Mouse (Mus musculus) spleen, postnatal 14 days (tissue): Measurements from ENCODE around the gene Rtn2.

ENCODE experiments used
- DNase-seq, 2 experiments: peaks; one replicate each; pipeline ENCODE4 v3.0.0; 2021 to 2022; ENCODE audit warnings: low spot score in 2 of 2

Rtn2 gene

DNA sequence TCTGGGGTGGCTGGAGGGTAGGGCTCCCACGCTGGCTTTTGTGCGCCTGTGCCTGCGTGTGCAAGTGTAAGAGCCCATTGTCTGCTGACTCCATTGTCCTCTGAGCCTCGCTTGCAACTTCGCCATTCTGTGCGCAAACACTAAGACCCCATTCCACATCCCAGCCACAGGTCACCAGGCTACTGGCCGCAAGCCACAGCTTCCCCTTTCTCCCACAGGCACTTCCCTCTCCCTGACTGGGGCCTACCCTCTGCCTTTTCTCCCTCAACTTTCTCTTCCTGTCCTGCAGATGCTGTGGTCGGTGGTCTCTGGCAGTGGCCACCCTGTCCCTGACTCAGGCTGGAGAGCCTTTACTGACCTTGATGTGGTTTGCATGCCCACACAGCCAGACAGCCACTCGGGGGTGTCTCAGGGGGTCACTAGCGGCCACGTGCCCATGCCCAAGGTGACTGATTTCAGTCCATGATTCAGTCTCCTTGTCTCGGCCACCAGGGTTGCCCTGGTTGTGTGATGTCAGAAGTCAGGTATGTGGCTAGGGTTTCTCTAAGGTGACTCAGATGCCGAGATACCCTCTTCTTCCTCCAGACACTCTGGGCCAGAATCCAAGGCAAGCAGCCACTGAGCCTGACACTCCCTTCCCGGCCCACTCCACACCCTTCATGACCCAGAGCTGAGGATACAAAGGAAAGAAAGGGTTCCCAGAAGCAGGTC, 34.2 kb downstream of the Rtn2 start:
- DNase-seq: no peak

DNA sequence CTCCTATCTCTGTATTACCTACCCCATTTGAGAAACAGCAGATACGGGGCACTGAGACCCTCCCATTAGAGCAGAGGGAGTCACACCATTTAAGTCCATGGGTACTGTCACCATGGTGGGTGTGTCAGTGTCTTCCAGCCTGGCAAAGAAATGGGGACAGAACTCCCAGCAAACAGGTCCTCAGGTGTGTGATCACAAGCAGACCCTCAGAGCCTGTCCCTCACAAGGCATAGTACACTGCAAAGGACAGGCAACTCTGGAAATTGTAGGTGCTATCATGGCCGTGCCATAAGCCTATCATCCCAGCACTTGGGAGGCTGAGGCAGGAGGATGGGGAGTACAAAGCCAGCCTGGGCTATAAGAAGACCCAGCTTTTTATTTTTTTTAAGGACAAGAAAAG, 35.8 kb downstream of the Rtn2 start:
- no peak for DNase-seq

DNA sequence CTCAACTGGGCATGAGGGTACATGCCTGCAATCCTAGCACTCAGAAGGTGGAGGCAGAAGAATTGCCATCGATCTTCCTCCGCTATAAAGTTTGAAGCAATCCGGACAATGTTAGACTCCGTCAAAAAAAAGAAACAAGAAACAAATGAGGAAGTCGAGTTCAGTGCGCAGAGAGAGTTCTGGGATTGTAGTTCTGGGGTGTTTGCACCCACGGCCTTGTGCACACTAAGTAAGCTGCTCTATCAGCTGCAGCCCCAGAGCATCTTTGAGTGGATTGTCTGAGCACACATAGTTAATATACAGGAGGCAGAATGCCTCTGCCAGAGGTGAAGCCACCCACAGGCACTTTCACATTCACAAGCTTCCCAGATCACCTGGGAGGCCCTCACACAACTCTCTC, 36.3 kb downstream of the Rtn2 start:
- no peak for DNase-seq

DNA sequence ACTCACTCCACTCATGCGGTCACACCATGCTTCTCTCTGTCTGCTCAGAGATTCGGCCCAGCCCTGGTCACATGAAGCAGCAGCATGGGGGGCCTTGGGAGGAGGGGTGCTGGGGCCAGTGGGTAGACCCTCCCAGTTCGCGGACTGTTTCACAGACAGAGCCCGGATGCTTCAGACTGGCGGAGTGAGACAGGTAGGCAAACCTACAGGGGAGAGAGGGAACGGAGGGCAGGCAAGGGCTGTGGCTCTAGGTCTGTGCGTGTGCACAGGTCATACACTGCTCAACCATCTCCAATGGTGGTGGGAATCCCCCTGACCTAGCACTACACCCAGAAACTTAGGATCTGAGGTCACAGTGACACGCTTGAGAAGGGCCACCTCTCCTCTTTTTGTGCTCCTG, 37.0 kb downstream of the Rtn2 start:
- DNase-seq: no peak

DNA sequence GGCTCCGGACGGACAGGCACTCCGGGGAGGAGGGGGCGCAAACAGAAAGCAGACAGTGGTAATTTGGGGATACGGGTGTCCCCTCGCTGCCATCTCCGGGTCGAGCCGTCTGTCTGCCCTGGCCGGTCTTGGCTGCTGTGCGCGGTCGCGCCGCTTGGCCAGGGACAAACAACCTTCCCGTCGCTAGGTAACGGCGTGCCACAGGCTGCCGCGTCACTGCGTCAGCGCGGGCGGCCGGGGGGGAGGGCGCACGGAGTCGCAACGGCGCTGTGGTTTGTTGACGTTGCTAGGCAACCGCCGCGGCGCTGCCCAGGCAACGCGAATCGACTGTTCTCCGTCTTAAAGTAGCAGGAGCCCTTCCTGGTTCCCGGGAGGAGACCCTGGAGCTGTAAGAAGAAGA, 37.5 kb downstream of the Rtn2 start:
- DNase-seq: peak; percentile 69 to 85

DNA sequence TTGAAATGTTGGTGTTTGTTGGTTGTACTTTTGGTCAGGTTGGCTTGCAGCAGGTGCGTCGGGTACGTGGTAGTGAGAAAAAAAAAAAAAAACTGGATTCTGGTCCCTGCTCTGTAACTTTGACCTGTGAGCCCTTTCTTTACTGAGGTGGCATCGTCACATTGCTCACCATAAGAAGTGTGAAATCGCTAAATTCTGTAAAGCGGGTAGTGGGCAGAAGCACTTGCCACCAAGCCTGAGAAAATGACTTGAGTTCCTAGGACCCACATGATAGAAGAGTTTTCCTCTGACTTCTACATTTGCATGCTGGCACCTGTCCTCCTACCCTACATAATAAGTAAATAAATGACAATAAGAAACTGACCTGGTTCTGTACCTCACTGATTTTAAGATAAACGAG, 38.2 kb downstream of the Rtn2 start:
- DNase-seq: no peak

DNA sequence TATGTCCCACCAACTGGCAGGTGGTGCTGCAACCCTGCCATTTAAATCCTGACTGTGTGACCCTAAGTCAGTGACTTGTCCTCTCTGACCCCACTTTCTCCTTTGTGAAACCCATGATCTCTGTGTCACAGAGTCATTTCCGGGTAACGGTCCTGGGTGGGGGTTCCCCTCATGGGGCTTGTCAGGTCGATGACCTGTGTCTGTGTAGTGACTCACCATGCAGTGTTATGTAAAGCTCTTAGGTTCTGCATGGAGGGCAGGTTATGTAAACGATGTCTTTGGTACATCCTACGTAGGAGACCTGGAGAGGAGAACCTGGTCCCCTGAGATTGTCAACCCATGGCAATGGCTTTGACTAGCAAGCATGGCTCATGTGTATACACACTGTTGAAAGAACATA, 39.0 kb downstream of the Rtn2 start:
- DNase-seq: no peak

DNA sequence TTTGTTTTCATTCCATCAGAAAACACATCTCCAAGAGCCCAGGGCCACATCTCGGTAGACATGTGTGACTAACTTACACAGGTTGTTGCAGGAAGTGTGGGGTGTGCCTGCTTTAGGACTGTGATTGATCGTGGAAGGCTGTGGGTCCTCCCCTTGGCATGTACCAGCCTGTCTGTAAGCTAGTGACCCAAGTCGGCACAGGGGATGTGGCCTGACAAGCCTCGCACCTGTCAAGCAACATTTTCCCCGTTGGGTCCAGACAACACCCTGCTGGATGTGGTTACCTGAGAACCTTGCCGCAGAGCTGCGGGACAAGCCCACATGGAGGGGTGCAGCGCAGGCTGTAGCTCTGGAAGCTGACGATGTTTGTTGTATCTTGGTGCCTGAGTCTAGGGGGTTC, 40.1 kb downstream of the Rtn2 start:
- no peak for DNase-seq

DNA sequence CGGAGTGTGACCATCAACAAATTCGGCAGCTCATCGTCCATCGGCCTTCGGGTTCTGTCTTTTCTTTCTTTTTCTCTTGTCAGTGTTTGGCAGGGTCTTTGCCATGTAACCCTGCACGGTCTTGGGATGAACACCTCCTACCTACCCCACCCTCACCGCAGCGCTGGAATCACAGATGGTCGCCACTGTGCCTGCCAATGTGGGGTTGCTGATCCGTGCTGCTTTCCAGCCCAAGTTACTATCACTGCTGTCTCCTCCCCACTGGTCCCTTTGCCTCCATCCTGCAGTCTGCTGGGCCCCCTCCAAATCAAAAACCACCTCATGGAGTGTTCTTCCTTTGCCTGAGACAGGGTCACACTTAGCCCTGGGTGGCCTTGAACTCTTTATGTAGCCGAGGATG, 41.8 kb downstream of the Rtn2 start:
- DNase-seq: no peak

DNA sequence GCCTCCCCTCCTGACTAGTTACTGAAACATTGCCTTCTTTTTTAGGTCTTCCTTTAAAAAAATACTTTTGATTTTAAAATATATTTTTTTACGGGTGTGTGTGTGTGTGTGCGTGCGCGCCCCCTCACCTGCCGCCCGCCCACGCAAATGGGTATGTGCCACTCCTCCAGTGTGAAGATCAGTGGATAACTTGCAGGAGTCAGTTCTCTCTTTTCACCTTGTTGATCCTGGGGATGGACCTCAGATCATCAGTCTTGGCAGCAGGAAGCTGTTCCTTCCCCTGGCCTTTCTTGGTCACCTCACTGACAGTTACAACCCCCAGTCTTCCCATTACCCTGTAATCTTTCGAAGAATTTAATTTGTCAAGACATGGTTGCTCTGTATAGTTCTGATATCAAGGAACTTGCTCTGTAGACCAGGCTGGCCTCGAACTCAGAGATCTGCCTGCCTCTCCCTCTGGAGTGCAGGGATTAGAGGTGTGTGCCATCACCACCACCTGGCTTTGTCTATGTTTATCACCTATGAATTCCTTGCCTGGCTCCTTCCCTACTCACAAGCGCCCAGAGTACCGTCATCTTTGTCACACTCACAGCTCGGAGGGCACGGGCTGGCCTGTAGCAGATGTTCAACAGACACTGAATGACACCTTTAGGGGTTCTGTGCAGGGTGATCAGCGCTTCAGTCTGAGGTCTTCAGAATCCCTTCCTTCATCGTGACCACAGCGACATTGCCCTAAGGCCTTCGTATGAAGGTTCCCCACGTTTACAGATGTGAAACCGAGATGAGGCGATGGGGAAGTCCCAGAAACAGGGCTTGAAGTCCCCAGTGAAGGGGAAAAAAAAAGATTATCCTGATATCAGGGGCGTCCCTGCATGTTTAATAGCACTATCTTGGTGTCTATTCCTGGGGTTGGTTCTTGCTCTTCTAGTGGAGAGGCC, 43.1 kb downstream of the Rtn2 start:
- DNase-seq: no peak

DNA sequence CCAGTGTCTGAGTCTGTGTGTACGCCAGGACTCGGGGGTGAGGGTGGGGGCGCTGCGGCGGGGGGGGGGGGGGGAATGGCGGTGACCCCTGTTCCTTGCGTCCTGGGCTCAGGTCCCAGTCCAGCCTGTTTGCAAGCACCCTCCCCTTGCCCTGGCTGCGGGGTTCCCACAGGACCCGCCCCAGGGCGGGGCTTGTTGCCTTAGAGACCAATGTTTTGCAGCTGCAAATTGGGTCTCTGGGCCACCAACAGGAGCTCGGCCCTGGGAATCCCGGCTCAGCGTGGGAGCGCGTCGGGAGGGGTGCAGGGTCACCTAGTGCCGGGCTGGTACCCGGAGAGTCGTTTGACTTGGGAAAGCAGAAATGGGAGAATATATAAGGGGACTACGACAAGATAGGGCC, 43.9 kb downstream of the Rtn2 start:
- DNase-seq: peak in 1 of 2 experiments; percentile 56

DNA sequence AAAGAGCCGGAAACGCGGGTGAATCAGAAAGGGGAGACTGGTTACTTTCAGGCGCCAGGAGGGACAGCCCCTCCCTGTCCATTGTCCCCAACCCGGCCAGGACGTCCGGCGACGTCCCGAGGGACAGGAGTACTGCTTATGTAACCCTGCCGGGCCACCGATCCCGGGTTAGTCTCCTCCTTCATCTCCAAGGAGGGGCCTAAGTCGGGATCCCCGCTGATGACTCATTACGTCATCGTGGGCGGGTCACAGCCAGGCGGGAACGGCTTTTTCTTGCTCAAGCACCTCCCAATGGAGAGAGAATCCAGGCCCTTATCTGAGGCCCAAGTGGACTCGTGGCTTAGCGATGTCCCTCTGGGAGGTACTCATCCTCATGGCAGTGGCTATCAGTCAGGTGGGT, 44.7 kb downstream of the Rtn2 start:
- no peak for DNase-seq

DNA sequence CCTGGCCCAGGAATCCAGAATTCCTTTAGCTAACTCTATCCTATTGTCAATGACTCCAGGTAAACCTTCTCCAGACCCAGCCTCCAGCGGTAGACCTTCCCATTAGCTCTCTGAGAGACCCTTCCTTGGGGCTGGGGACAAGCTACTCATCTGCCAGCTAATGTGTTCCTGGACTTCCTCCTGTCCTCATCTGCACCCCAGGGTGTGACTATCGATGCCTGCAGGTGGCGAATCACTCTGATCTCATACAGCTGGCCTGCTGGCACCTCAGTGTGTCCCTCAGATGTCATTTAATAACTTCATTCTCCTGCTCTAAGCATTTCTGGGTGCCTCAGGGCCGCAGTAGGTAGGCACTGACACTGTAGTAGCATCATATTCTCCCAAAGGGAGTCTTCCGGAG, 45.4 kb downstream of the Rtn2 start:
- no peak for DNase-seq

DNA sequence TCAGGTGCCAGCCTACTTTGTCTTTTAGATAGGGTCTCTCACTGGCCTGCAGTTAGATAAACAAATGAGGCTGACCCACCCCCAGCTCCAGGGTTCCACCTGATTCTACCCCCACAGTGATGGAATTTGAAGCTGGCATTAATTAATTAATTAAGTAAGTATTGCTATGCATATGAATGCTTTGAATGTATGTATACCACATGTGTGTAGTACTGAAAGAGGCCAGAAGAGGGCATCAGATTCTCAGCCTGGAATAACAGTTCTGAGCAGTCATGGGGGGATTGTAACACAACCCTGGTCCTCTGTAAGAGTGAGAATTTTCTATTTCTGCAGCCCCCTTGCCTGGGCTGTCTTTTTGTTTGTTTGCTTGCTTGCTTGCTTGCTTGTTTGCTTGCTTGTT, 46.0 kb downstream of the Rtn2 start:
- DNase-seq: no peak

DNA sequence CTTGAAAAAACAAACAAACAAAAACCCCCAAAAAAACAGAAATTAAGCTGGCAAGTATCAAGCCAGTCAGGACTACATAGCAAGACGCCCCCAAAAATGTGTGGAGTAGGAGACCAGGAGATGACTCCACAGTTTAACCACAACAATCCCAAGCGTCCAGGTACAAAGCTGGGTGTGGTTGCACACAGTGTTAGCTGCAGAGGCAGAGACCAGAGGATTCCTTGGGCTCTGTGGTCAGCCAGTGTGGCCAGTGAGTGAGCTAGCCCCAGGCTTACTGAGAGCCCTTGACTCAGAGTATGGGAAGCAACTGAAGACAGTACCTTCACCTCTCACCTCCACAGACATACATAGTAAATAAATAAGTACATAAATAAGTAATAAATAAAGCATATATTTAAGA, 49.5 kb downstream of the Rtn2 start:
- no peak for DNase-seq

DNA sequence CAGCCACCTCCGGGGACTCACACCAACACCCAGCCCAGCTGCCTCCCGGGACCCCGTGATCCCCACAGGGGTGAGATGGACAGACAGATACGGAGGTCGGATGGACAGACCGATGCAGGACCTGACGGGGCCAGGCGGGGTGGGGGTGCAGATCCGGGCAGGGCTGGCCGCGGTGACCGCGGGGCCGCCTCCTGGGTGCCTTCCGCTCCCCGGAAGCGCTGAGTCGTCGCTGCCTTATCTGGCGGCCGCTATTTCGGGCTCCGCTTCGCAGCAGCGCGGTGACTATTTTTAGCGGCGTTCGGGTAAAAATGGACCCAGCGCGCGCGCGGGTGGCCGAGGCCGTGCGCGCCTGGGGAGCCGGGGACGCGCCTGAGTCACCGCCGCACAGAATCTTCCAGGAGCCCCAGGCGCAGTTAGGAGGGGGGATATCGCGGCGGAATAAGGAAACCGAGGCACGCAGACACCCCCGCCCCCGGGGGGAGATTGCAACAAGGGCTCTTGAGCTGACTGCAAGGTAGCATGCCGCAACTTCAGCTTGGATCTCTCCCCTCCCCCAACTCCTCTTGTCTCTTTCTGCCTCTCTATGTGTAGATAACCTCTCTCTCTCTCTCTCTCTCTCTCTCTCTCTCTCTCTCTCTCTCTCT, 50.4 kb downstream of the Rtn2 start:
- DNase-seq: peak; percentile 42 to 59

DNA sequence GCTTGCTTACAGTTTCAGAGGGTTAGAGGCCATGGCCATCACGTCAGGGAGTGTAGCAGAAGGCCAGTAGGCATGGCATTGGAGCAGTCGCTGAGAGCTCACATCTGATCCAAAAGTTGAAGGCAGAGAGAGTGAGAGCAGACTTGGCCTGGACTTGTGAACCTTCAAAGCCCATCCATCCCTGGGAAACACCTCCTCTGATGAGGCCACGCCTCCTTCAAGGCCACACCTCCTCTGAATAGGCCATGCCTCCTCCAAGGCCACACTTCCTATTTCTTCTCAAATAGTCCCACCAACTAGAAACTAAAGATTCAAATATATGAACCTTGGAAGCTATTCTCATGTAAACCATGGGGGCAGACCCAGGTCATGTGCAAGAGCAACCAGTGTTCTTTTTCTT, 53.2 kb downstream of the Rtn2 start:
- no peak for DNase-seq

DNA sequence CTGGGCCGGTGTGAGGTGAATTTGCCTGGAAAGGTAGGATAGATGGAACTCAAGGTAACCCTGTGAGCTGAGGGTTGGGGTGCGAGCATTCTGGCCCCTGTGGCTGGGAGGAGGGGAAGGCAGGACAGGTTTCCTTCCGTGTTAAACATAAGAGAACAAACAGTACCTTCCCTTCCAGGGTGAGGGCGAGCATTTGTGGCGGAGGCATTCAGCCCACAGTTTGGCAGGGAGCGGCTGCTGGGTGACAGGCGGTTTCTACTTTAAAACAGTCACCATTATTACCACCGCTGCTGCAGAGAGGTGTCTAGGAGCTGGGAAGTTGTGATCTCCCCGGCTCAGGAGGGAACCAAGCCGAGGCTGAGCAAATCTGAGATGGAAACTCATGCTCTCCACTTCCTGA, 54.7 kb downstream of the Rtn2 start:
- no peak for DNase-seq

DNA sequence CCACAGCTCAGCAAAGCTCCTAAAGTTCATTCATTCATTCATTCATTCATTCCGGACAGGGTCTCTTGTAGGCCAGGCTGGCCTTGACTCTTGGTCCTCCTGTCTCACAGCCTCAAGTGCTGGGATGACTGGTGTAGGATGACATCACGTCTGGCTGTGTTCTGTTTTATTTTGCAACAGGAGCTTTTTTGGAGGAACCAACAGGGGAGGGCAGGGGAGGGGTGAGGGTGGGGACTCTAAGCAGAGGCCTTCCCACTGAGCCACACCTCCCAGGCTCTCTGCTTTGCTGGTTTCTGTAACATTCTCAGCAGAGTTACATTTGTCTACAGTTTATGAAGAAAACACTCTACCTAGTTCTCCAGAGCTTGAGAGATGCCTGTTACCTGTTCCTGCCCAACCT, 55.6 kb downstream of the Rtn2 start:
- DNase-seq: no peak

DNA sequence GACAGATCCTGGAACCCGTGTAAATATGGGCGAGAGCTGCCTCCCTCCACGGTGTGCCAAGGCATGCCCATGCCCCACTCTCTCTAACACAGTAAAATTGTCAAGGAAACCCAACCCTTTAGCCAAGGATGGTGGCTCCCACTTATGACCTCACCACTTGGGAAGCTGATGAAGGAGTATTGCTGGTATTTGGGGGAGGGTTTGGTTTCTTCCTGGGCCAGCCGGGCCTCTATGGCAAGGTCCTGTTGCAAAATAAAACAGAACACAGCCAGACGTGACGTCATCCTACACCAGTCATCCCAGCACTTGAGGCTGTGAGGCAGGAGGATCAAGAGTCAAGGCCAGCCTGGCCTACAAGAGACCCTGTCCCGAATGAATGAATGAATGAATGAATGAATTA, 56.2 kb downstream of the Rtn2 start:
- DNase-seq: no peak

DNA sequence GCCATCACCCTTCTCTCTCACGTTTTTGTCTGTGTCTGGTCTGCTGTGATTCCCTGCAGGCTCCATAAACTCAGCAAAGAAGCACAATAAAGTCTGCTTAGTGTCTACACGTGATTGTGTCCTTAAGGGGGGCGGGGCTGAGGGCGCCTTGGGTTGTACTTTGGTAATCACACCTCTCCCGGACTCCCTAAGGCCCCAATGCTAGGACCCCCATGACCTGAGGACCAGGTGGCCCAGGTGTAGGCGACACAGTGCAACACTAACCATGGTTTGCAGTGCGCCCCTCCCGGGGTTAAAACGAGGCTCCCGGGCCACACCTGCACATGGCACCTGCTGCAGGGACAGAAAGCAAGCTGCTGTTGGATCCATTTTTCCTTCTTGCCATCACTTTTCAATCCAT, 58.8 kb downstream of the Rtn2 start:
- DNase-seq: no peak

DNA sequence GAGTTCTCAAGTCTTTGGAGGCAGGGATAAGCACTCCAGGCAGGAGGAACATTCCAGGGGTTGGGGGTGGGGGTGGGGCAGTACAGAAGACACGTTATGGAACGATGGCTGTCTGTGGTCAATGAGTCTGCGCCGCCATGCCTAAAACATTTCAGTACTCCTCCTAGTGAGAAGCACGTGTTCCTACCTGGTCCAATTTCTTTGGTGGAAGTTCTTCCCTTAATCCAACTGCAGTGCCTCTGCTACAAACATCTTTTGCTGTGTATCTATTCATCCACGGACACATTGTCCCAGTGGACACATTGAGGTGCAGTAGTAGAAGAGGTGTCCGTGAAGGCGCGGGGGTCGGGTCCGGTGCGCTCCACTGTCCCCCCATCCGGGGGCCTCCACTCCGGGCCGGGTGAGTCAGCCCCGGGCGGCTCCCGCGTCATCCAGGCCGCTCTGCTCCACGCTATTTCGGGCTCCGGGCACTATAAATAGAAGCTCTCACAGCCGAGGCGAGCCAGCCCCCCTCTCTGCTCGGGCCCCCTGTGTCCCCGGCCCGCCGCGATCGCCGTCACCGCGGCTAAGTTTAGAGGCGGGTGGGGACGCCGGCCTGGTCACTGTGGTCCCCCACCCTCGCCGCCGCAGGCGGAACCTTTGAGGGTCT, 59.5 kb downstream of the Rtn2 start:
- no peak for DNase-seq
